Mouse (Mus musculus): ENCODE measurements around the gene Zbtb43. TPM values are rescaled to one million over a fixed set of nuclear protein-coding genes. Genes with fewer than 3 reads are reported as not detected.
A peak's percentile ranks its signal among the peaks of the same experiment; 100 is the strongest.

The Zbtb43 gene
- polyA plus RNA-seq, 1 experiment from 2014 or later: 12.9 TPM

DNA sequence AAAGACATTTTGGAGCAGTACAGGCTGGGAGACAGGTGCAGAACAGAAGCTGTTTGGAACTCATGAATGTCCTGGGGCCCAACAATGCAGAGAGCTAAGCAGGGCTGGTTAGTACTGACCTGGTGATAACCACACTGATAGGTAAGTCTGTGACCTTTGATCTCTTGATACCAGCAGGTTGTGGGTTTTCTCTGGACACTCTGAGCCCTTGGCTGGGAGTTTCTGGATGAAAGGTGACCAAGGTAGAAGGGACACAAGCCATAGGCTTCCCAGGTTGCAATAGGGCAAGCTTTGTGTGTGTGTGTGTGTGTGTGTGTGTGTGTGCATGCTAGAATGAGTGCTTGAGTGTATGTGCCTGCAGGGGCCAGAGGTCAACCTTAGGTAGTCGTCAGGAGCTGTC lies 21.6 kb downstream of the Zbtb43 start:
- peaks cover 14% of the 10 kb centered on the region; the same call in 1 of the 2 replicates for H3K79me2 ChIP-seq (ENCODE audit: inconsistent target)
- no peak overlapping the region for H3K27ac ChIP-seq
- 88% methylated on average over 1 of the region's 1 CpGs for WGBS (ENCODE audit: missing documents)
- peaks cover 28% of the 10 kb centered on the region; the same call in 1 of the 2 replicates for H3K36me3 ChIP-seq (ENCODE audit: inconsistent target)
- no peak overlapping the region for H3K4me3 ChIP-seq (ENCODE audit: inconsistent target)

DNA sequence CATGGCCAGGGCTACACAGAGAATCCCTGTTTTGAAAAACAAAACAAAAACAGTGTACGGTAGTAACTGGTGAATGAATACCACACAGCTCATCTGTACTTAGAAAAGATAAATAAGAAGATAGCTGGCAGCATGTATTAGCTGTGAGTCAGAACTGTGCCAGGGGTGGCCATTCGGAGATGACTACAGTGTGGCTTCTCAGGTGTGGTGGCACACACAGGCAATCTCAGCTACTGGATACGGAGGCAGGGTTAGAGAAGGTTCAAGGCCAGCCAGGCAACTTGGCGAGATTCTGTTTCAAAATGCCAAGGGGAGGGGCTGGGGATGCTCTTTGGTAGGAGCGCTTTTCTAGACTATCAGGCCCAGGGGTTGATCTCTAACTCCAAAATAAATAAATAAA lies 22.6 kb downstream of the Zbtb43 start:
- Histone ChIP-seq H3K79me2 (ENCODE audit: inconsistent target) (peaks cover 3% of the 10 kb centered on the region; the same call in 1 of the 2 replicates), H3K4me3 (ENCODE audit: inconsistent target) (no peak overlapping the region), H3K27ac (no peak overlapping the region), H3K36me3 (ENCODE audit: inconsistent target) (peaks cover 22% of the 10 kb centered on the region; the same call in 1 of the 2 replicates)
- WGBS (ENCODE audit: missing documents): 85% methylated on average over 5 of the region's 5 CpGs

DNA sequence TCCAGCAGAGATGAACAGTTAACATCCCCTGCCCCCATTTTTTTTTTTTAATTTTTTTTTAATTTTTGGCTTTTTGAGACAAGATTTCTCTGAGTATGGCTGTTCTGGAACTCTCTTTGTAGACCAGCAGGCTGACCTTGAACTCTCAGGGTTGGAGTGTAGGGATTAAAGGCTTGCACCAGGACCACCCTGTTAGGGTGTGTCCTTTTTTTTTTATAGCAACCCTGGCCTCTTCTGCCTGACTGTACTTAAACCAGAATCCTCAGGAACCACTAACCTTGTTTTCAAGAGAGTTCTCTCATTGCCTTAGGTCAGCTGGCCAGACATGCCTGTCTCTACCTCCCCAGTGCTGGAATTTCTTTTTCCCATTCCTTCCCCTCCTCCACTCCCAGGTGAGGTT lies 23.5 kb downstream of the Zbtb43 start:
- H3K27ac ChIP-seq: no peak overlapping the region
- peaks cover 15% of the 10 kb centered on the region; the same call in 1 of the 2 replicates for H3K36me3 ChIP-seq (ENCODE audit: inconsistent target)
- no peak overlapping the region for H3K4me3 ChIP-seq (ENCODE audit: inconsistent target)
- H3K79me2 ChIP-seq (ENCODE audit: inconsistent target): no peaks in the 10 kb centered on the region

DNA sequence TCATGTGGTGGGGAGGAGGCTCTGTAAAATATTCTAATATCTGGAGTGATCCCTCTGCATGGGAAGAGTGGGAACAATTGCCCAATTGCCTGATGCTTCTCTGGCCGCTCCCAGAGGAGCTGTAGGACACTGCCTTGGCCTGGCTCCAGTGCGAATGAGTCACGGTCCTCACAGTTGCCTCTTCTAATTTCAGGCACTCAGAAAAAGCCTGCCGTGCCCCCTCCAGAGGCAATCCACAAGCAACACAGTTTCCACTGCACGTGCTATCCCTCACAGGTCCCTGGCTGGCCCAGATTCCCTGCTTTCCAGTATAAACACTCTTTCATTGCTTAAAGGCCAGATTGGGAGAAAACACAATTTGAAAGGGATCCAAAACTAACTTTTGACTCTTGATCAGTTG lies 24.0 kb downstream of the Zbtb43 start:
- Histone ChIP-seq H3K79me2 (ENCODE audit: inconsistent target) (no peaks in the 10 kb centered on the region), H3K27ac (no peak overlapping the region), H3K36me3 (ENCODE audit: inconsistent target) (peaks cover 10% of the 10 kb centered on the region; the same call in 1 of the 2 replicates), H3K4me3 (ENCODE audit: inconsistent target) (no peak overlapping the region)
- 87% methylated on average over 5 of the region's 5 CpGs for WGBS (ENCODE audit: missing documents)

DNA sequence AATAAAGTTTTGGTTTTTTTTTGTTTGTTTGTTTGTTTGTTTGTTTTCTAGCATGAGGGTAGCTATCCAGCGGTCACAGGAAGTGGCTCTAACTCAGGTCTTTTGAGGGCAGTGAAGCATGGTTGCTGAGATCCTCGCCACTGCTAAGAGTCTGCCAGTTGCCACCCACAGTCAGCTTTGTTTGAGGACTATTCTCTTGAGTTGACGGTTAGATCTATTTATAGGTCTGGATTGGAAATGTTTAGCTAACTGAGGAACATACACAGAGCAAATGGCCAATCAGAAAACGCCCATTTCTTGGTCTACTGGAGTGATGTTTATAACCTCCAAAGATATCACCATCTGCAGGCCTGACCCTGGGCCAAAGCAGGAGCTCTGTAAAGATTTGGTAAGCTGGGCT lies 25.7 kb downstream of the Zbtb43 start:
- H3K36me3 ChIP-seq (ENCODE audit: inconsistent target): no peaks in the 10 kb centered on the region
- no peak overlapping the region for H3K4me3 ChIP-seq (ENCODE audit: inconsistent target)
- no peaks in the 10 kb centered on the region for H3K79me2 ChIP-seq (ENCODE audit: inconsistent target)
- 74% methylated on average over 4 of the region's 4 CpGs for WGBS (ENCODE audit: missing documents)
- no peak overlapping the region for H3K27ac ChIP-seq

DNA sequence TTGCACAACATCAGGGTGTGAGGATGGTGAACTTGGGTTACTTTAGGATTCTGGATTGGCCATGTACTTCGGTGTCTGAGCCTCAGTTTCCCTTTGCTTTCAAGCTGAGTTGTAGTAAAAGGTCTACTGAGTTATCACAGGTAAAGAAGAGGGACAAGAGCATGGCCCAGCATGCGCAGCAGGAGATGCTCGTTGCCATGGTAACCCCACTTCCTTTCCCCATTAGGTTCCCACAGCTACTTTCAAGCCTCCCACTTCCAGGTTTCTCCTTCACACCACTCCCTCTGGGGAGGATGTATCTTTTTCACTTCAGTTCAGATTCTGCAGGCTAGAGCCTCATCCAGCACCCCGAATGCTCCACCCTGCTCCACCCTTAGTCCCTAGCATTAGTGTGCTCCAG lies 27.5 kb downstream of the Zbtb43 start:
- Histone ChIP-seq H3K36me3 (ENCODE audit: inconsistent target) (no peaks in the 10 kb centered on the region), H3K27ac (no peak overlapping the region), H3K4me3 (ENCODE audit: inconsistent target) (no peak overlapping the region), H3K79me2 (ENCODE audit: inconsistent target) (no peaks in the 10 kb centered on the region)
- 21% methylated on average over 4 of the region's 4 CpGs for WGBS (ENCODE audit: missing documents)

DNA sequence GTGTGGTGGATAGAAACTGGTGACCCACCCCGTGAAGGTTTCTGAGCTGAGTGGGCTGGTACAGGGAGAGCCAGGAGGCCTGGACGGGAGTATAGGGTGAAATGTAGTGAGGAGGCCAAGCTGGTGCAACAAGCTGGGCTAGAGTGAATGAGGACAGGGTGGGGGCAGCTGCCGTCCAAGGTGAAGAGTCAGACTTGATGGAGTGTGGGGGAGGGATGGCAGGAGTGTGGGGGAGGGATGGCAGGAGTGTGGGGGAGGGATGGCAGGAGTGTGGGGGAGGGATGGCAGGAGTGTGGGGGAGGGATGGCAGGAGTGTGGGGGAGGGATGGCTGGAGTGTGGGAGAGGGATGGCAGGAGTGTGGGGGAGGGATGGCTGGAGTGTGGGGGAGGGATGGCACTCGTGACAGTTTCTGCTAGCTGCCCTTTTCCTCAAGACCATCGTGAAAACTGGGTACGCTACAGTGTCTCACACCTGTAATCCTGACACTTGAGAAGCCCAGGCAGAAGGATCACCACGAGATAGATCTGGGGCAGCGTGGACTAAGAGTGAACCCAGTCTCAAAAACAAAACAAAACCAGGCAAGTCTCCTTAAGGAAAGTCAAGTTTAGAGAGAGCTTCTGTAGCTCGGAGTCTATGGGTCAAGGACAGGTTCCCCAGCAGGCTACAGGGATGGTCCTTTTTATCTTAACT lies 28.2 kb downstream of the Zbtb43 start:
- Histone ChIP-seq H3K4me3 (ENCODE audit: inconsistent target) (no peak overlapping the region), H3K79me2 (ENCODE audit: inconsistent target) (no peaks in the 10 kb centered on the region), H3K36me3 (ENCODE audit: inconsistent target) (no peaks in the 10 kb centered on the region), H3K27ac (no peak overlapping the region)
- 46% methylated on average over 7 of the region's 9 CpGs for WGBS (ENCODE audit: missing documents)

DNA sequence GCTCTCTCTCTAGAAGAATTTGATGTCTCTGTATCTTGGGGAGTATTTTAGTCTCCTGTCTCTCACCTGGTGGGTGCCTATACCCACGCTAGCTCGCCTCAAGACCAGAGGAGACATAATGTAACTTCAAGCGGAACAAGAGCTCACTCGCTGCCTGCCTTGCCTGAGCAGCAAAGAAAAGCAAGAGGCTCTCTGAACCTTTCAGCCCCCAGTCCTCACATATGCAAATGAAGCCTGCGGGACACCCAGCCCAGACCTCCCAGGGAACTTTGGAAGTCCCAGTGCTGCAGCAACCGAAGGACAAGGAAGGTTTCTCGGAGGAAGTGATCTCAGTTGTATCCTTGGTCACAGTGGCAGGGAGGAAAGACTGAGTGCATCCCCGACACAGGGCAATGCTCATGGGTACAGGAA lies 28.9 kb downstream of the Zbtb43 start:
- WGBS (ENCODE audit: missing documents): 37% methylated on average over 8 of the region's 8 CpGs

DNA sequence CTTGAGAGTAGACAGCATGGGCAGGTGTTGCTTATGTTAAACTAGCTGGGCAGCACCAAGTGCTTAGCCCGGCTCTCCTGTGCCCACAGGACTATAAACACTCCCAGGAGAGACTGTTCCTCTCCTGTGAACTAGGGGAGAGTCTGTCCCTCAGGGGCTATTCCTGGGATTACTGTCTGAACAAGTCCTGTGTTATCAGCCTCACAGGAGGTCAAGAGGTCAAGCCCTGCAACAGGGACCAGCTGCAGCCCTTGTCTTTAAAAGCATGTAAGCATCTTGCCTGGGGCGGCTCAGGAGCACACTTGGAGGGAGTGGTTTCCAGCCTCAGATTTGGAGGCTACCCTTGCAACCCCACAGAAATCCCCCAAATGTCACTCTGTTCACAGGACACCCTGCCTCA lies 30.0 kb downstream of the Zbtb43 start:
- H3K36me3 ChIP-seq (ENCODE audit: inconsistent target): no peaks in the 10 kb centered on the region
- H3K4me3 ChIP-seq (ENCODE audit: inconsistent target): no peak overlapping the region
- no peak overlapping the region for H3K27ac ChIP-seq
- WGBS (ENCODE audit: missing documents): 85% methylated on average over 2 of the region's 2 CpGs
- no peaks in the 10 kb centered on the region for H3K79me2 ChIP-seq (ENCODE audit: inconsistent target)

More for the DNA sequence above, 28.9 kb downstream of the Zbtb43 start:
- Histone ChIP-seq H3K79me2 (ENCODE audit: inconsistent target) (no peaks in the 10 kb centered on the region), H3K27ac (no peak overlapping the region), H3K4me3 (ENCODE audit: inconsistent target) (no peak overlapping the region), H3K36me3 (ENCODE audit: inconsistent target) (no peaks in the 10 kb centered on the region)

DNA sequence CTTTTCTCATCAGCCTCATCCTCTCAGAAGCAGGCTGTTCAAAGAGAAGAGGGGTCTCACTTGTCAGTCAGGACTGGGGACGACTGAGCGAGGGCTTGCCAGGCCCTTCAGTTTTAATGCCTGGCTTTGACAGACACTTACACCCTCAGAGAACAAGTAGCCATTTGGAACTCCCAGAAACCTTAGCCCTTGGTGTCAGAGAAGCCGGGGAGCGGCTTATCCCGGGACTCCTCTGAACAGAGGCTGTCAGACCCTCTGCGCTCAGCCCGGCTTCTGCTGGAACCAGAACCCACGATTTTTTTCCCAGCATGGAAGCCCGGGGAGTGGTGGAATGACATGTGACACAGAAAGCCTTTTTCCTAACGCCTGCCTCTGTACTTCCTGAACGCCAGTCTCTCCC lies 31.2 kb downstream of the Zbtb43 start:
- H3K36me3 ChIP-seq (ENCODE audit: inconsistent target): no peaks in the 10 kb centered on the region
- H3K79me2 ChIP-seq (ENCODE audit: inconsistent target): no peaks in the 10 kb centered on the region
- no peak overlapping the region for H3K27ac ChIP-seq
- WGBS (ENCODE audit: missing documents): 84% methylated on average over 11 of the region's 11 CpGs
- no peak overlapping the region for H3K4me3 ChIP-seq (ENCODE audit: inconsistent target)

DNA sequence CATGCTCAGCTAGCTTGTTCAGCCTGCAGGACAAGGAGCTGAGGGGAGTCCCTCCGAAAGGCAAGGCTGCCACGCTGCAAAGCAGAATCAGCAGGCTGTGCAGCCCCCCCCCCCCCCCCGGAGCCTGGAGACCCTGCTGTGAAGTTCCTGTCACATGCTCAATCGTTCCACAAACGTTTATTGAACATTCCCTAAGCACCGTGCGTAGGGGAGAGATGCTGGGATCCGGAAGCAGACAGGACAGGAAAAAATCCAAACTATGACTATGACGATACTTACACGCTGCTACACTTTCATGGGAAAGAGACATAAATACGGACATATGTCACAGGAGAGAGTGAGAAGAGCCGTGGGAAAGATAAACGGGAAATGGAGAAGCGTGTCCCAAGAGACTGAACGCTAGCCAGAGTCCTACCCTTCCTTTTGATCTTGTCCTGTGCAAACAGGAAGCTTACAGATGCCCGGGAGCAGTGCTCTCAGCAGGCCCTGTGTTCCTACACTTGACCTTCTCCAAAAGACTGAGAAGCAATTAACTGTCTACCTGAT lies 32.3 kb downstream of the Zbtb43 start:
- H3K36me3 ChIP-seq (ENCODE audit: inconsistent target): no peaks in the 10 kb centered on the region
- H3K4me3 ChIP-seq (ENCODE audit: inconsistent target): no peak overlapping the region; the same call in 1 of the 2 replicates
- no peaks in the 10 kb centered on the region for H3K79me2 ChIP-seq (ENCODE audit: inconsistent target)
- peak overlapping the region; percentile 19 for H3K27ac ChIP-seq
- WGBS (ENCODE audit: missing documents): 10% methylated on average over 15 of the region's 16 CpGs

DNA sequence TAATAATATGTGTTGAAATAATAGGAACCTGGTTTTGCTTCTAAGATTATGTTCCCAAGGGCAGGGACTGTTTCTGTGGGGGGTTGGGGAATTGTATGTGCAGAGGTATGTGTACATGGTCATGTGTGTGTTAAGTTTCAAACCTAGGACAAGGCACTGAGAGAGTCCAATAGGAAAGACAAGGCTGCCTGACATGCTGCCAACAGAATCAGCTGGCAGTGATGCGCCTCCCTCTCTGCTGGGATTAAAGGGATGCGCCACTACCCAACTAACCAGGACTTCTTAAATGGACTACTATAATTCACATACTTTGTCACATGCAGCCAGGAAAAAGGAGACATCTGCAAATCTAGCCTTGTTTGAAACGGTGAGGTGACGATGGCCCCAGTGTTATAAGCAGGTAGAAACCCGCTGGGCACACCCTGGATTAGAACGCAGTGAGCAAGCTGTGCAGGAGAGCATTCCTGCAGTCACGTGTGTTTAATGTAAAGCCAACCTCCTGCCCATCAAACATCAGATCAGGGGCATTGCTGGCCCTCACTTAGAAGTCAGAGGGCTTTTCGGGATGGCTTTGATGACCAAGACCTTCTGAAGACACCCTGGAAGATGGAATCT lies 33.2 kb downstream of the Zbtb43 start:
- peaks cover 6% of the 10 kb centered on the region for H3K79me2 ChIP-seq (ENCODE audit: inconsistent target)
- H3K4me3 ChIP-seq (ENCODE audit: inconsistent target): no peak overlapping the region
- H3K27ac ChIP-seq: peak overlapping the region; percentile 19; the same call in 1 of the 2 replicates
- no peaks in the 10 kb centered on the region for H3K36me3 ChIP-seq (ENCODE audit: inconsistent target)
- 78% methylated on average over 8 of the region's 8 CpGs for WGBS (ENCODE audit: missing documents)

DNA sequence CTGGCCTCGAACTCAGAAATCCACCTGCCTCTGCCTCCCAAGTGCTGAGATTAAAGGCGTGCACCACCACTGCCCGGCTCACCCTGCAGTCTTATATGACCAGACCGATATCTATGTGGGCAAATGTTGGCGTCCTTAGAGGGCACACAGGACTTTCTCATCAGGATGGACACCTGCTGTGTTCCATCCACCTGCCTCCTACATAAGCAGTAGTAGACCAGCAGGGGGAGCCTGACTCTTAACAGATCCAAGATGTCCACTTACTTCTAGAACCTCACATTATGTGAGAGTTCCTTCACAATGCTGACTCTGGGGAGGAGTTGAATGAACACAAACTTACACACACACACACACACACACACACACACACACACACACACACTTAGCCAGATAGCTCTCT lies 35.5 kb downstream of the Zbtb43 start:
- Histone ChIP-seq H3K4me3 (ENCODE audit: inconsistent target) (no peak overlapping the region), H3K79me2 (ENCODE audit: inconsistent target) (peaks cover 29% of the 10 kb centered on the region), H3K27ac (no peak overlapping the region), H3K36me3 (ENCODE audit: inconsistent target) (no peaks in the 10 kb centered on the region)
- WGBS (ENCODE audit: missing documents): 87% methylated on average over 5 of the region's 5 CpGs

DNA sequence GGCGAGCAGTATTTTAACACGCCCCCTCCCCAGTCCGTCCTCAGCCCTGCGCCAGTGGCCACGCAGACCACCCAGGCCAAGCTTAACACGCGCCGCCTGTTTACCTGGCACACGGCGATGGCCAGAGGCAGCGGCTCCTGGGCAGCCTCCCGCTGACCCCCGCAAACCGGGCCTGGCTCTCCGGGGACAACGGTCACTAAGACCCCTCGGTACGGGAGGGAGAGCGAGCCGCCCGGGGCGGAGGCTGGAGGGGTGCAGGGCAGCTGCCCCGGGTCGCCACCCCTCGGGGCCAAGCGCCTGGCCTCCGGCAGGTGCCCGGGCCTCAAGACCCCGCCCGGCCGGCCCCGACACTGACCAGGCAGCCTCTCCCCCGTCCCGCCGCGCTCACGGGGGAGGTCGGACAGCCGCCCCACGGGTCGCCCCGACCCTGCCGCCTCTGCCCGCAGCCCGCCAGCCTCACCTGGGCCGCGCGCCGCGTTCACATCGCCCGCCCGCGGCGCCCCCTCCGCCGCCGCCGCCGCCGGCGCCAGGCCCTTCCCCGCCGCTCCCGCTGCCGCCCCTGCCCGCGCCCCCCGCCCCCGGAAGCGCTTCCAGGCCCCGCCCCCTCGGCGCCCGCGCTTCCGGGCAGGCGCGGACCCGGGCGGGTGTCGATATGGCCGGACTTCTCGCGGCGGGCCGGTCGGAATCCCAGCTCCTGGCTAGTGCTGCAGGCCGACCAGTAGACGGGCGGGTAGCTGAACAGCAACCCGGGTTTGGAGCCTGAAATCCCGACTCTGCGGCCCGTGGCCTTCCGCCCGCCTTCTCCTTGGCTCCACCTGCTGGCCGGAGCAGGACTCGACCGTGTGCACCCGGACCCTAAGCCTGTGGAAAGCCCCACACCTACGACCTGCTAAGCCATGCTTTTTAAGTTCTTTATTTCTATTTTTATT lies 37.3 kb downstream of the Zbtb43 start, which contains the start of gene Zbtb34:
Zbtb34 (minus strand) TSS at position 554 of the 929 bp plus-strand sequence.
- no peaks in the 10 kb centered on the region for H3K36me3 ChIP-seq (ENCODE audit: inconsistent target)
- 1% methylated on average over 71 of the region's 102 CpGs for WGBS (ENCODE audit: missing documents)
- peak within 1 kb of the TSS; percentile 97 for H3K27ac ChIP-seq
- peak within 1 kb of the TSS; percentile 77 for H3K4me3 ChIP-seq (ENCODE audit: inconsistent target)
- peaks cover 47% of the 10 kb centered on the region for H3K79me2 ChIP-seq (ENCODE audit: inconsistent target)
